Mouse (Mus musculus) urinary bladder, postnatal 25 days (tissue): ENCODE measurements around the gene Snx21.
"Not testable (repeated sequence)": the region's sequence is repeated elsewhere in the genome, so short reads cannot be mapped to it uniquely, and the experiment has no call there.

Source experiments
- DNase-seq: peaks from one replicate; pipeline ENCODE4 v3.0.0; 2022; ENCODE audit warnings: low spot score

The Snx21 gene

GRCm38 (mm10) chr2:164794293-164794692 lies 8.7 kb downstream of the Snx21 start:
- DNase-seq = peak; percentile 67

GRCm38 (mm10) chr2:164795868-164796267 lies 10.2 kb downstream of the Snx21 start:
- DNase-seq = no peak

- DNase-seq = not testable (repeated sequence)
These were observed 12.9 kb downstream of the Snx21 start for GRCm38 (mm10) chr2:164798554-164798953.

GRCm38 (mm10) chr2:164800252-164801004 lies 14.8 kb downstream of the Snx21 start:
- no peak for DNase-seq

- no peak for DNase-seq
These were observed 17.7 kb downstream of the Snx21 start for GRCm38 (mm10) chr2:164803201-164803920.

- DNase-seq = no peak
These were observed 18.3 kb downstream of the Snx21 start for GRCm38 (mm10) chr2:164803921-164804313.

- DNase-seq = peak; percentile 95
These were observed 19.1 kb downstream of the Snx21 start, which contains the start of the genes Acot8 and Zswim3 for GRCm38 (mm10) chr2:164804533-164805331. Acot8 (minus strand) TSS chr2:164804882. Zswim3 (plus strand) TSS chr2:164805098.

- DNase-seq = no peak
These were observed 19.7 kb downstream of the Snx21 start for GRCm38 (mm10) chr2:164805332-164805718.

GRCm38 (mm10) chr2:164806614-164807013 lies 21.0 kb downstream of the Snx21 start:
- DNase-seq = no peak

GRCm38 (mm10) chr2:164813557-164813956 lies 27.9 kb downstream of the Snx21 start:
- DNase-seq = no peak

- DNase-seq = no peak
These were observed 29.7 kb downstream of the Snx21 start for GRCm38 (mm10) chr2:164815348-164815747.

GRCm38 (mm10) chr2:164815821-164816220 lies 30.2 kb downstream of the Snx21 start:
- DNase-seq = no peak

GRCm38 (mm10) chr2:164817206-164817605 lies 31.6 kb downstream of the Snx21 start:
- no peak for DNase-seq

- DNase-seq = no peak
These were observed 32.1 kb downstream of the Snx21 start for GRCm38 (mm10) chr2:164817703-164818102.

GRCm38 (mm10) chr2:164821060-164821459 lies 35.4 kb downstream of the Snx21 start:
- no peak for DNase-seq

- DNase-seq = peak; percentile 100
These were observed 37.1 kb downstream of the Snx21 start, which contains the start of gene Zswim1 for GRCm38 (mm10) chr2:164822636-164823165. Zswim1 (plus strand) TSS chr2:164822686.

GRCm38 (mm10) chr2:164823181-164823585 lies 37.6 kb downstream of the Snx21 start:
- DNase-seq = no peak

- no peak for DNase-seq
These were observed 38.3 kb downstream of the Snx21 start for GRCm38 (mm10) chr2:164823969-164824368.

GRCm38 (mm10) chr2:164825521-164825920 lies 39.9 kb downstream of the Snx21 start:
- DNase-seq = no peak

- DNase-seq = no peak
These were observed 41.7 kb downstream of the Snx21 start for GRCm38 (mm10) chr2:164827146-164827850.

GRCm38 (mm10) chr2:164828437-164828836 lies 42.8 kb downstream of the Snx21 start, which contains the start of gene Spata25:
Spata25 (minus strand) TSS chr2:164828537.
- DNase-seq = no peak
